Mouse (Mus musculus): Measurements from ENCODE around the gene Pak3. TPM values are rescaled to one million over a fixed set of nuclear protein-coding genes. Genes with fewer than 3 reads are reported as not detected.

Pak3 gene
- polyA plus RNA-seq, 1 experiment from 2014 or later: 58.9 TPM

- Histone ChIP-seq H3K4me1 (replicated peaks; ENCODE audit: control insufficient read depth, insufficient read depth, low read length) (no peaks in the 10 kb centered on the region), H3K27ac (ENCODE audit: low read depth, low read length) (0 out of 2 replicates have a peak overlapping the region, but pooled peaks have one; percentile 36), H3K36me3 (ENCODE audit: control insufficient read depth, insufficient read depth, low read length) (no peaks in the 10 kb centered on the region), H3K9me3 (ENCODE audit: control insufficient read depth, low read length) (no peaks in the 10 kb centered on the region), H3K4me3 (ENCODE audit: low read depth, low read length) (no peak overlapping the region), H3K27me3 (ENCODE audit: control insufficient read depth, insufficient read depth, low read length) (0 out of 2 replicates have a peak, but pooled peaks cover 2% of the 10 kb centered on the region), H3K9ac (ENCODE audit: low read depth, low read length) (no peak overlapping the region), H3K4me2 (replicated peaks; ENCODE audit: low read depth, low read length) (no peak overlapping the region)
- DNase-seq (ENCODE audit: low spot score) (no peak), ATAC-seq (ENCODE audit: low FRiP score) (no peak; the same call in 1 of the 2 replicates)
- 44% methylated on average over 2 of the region's 2 CpGs for WGBS
Measured at GRCm38 (mm10) chrX:143643936-143644335, 125.5 kb downstream of the Pak3 start.

GRCm38 (mm10) chrX:143644807-143645206 is 126.4 kb downstream of the Pak3 start:
- Histone ChIP-seq H3K36me3 (ENCODE audit: control insufficient read depth, insufficient read depth, low read length) (no peaks in the 10 kb centered on the region), H3K4me2 (replicated peaks; ENCODE audit: low read depth, low read length) (no peak overlapping the region), H3K9ac (ENCODE audit: low read depth, low read length) (no peak overlapping the region), H3K4me1 (replicated peaks; ENCODE audit: control insufficient read depth, insufficient read depth, low read length) (no peaks in the 10 kb centered on the region), H3K27me3 (ENCODE audit: control insufficient read depth, insufficient read depth, low read length) (0 out of 2 replicates have a peak, but pooled peaks cover 2% of the 10 kb centered on the region), H3K27ac (ENCODE audit: low read depth, low read length) (no peak overlapping the region), H3K4me3 (ENCODE audit: low read depth, low read length) (no peak overlapping the region), H3K9me3 (ENCODE audit: control insufficient read depth, low read length) (no peaks in the 10 kb centered on the region)
- WGBS: 37% methylated on average over 1 of the region's 1 CpGs
- DNase-seq (ENCODE audit: low spot score): no peak
- ATAC-seq (ENCODE audit: low FRiP score): peak; percentile 59; the same call in 1 of the 2 replicates

GRCm38 (mm10) chrX:143654308-143655176 is 136.2 kb downstream of the Pak3 start:
- Histone ChIP-seq H3K4me2 (replicated peaks; ENCODE audit: low read depth, low read length) (no peak overlapping the region), H3K27ac (ENCODE audit: low read depth, low read length) (0 out of 2 replicates have a peak overlapping the region, but pooled peaks have one; percentile 11), H3K27me3 (ENCODE audit: control insufficient read depth, insufficient read depth, low read length) (peaks cover 2% of the 10 kb centered on the region; the same call in 1 of the 2 replicates)

GRCm38 (mm10) chrX:143655177-143655492 is 136.7 kb downstream of the Pak3 start:
- Histone ChIP-seq H3K9me3 (ENCODE audit: control insufficient read depth, low read length) (no peaks in the 10 kb centered on the region), H3K4me3 (ENCODE audit: low read depth, low read length) (no peak overlapping the region), H3K27ac (ENCODE audit: low read depth, low read length) (0 out of 2 replicates have a peak overlapping the region, but pooled peaks have one; percentile 10), H3K36me3 (ENCODE audit: control insufficient read depth, insufficient read depth, low read length) (no peaks in the 10 kb centered on the region), H3K27me3 (ENCODE audit: control insufficient read depth, insufficient read depth, low read length) (peaks cover 2% of the 10 kb centered on the region; the same call in 1 of the 2 replicates), H3K9ac (ENCODE audit: low read depth, low read length) (no peak overlapping the region), H3K4me2 (replicated peaks; ENCODE audit: low read depth, low read length) (no peak overlapping the region), H3K4me1 (replicated peaks; ENCODE audit: control insufficient read depth, insufficient read depth, low read length) (no peaks in the 10 kb centered on the region)
- 25% methylated on average over 3 of the region's 3 CpGs for WGBS
- DNase-seq (ENCODE audit: low spot score) (no peak), ATAC-seq (ENCODE audit: low FRiP score) (peak; percentile 66; the same call in 1 of the 2 replicates)

More at GRCm38 (mm10) chrX:143654308-143655176, 136.2 kb downstream of the Pak3 start:
- no peak overlapping the region for H3K9ac ChIP-seq (ENCODE audit: low read depth, low read length)
- ATAC-seq (ENCODE audit: low FRiP score): peak; percentile 89
- WGBS: 21% methylated on average over 9 of the region's 9 CpGs
- H3K4me1 ChIP-seq (replicated peaks; ENCODE audit: control insufficient read depth, insufficient read depth, low read length): no peaks in the 10 kb centered on the region
- no peak overlapping the region for H3K4me3 ChIP-seq (ENCODE audit: low read depth, low read length)
- H3K36me3 ChIP-seq (ENCODE audit: control insufficient read depth, insufficient read depth, low read length): no peaks in the 10 kb centered on the region
- no peaks in the 10 kb centered on the region for H3K9me3 ChIP-seq (ENCODE audit: control insufficient read depth, low read length)
- peak; percentile 35 for DNase-seq (ENCODE audit: low spot score)

- Histone ChIP-seq H3K27me3 (ENCODE audit: control insufficient read depth, insufficient read depth, low read length) (no peaks in the 10 kb centered on the region), H3K27ac (ENCODE audit: low read depth, low read length) (peak overlapping the region; percentile 36; the same call in 1 of the 2 replicates)
- WGBS: 23% methylated on average over 22 of the region's 28 CpGs
Measured at GRCm38 (mm10) chrX:143664221-143665150, 146.1 kb downstream of the Pak3 start.

GRCm38 (mm10) chrX:143665771-143666170 is 147.4 kb downstream of the Pak3 start:
- DNase-seq (ENCODE audit: low spot score): no peak
- no peaks in the 10 kb centered on the region for H3K27me3 ChIP-seq (ENCODE audit: control insufficient read depth, insufficient read depth, low read length)

More at GRCm38 (mm10) chrX:143664221-143665150, 146.1 kb downstream of the Pak3 start:
- peak; percentile 69 for DNase-seq (ENCODE audit: low spot score)
- Histone ChIP-seq H3K36me3 (ENCODE audit: control insufficient read depth, insufficient read depth, low read length) (no peaks in the 10 kb centered on the region), H3K9me3 (ENCODE audit: control insufficient read depth, low read length) (no peaks in the 10 kb centered on the region), H3K4me3 (ENCODE audit: low read depth, low read length) (peak overlapping the region; percentile 45), H3K9ac (ENCODE audit: low read depth, low read length) (peak overlapping the region; percentile 56), H3K4me1 (replicated peaks; ENCODE audit: control insufficient read depth, insufficient read depth, low read length) (no peaks in the 10 kb centered on the region), H3K4me2 (replicated peaks; ENCODE audit: low read depth, low read length) (peak overlapping the region; percentile 56)
- peak; percentile 98 for ATAC-seq (ENCODE audit: low FRiP score)

GRCm38 (mm10) chrX:143666991-143667390 is 148.6 kb downstream of the Pak3 start:
- no peaks in the 10 kb centered on the region for H3K4me1 ChIP-seq (replicated peaks; ENCODE audit: control insufficient read depth, insufficient read depth, low read length)
- 40% methylated on average over 4 of the region's 4 CpGs for WGBS
- H3K9me3 ChIP-seq (ENCODE audit: control insufficient read depth, low read length): no peaks in the 10 kb centered on the region
- DNase-seq (ENCODE audit: low spot score) (peak; percentile 31), ATAC-seq (ENCODE audit: low FRiP score) (no peak)
- no peak overlapping the region for H3K4me2 ChIP-seq (replicated peaks; ENCODE audit: low read depth, low read length)
- no peak overlapping the region for H3K4me3 ChIP-seq (ENCODE audit: low read depth, low read length)
- no peak overlapping the region for H3K27ac ChIP-seq (ENCODE audit: low read depth, low read length)
- no peaks in the 10 kb centered on the region for H3K36me3 ChIP-seq (ENCODE audit: control insufficient read depth, insufficient read depth, low read length)
- H3K9ac ChIP-seq (ENCODE audit: low read depth, low read length): no peak overlapping the region
- H3K27me3 ChIP-seq (ENCODE audit: control insufficient read depth, insufficient read depth, low read length): no peaks in the 10 kb centered on the region

More at GRCm38 (mm10) chrX:143665771-143666170, 147.4 kb downstream of the Pak3 start:
- no peaks in the 10 kb centered on the region for H3K9me3 ChIP-seq (ENCODE audit: control insufficient read depth, low read length)
- H3K9ac ChIP-seq (ENCODE audit: low read depth, low read length): no peak overlapping the region
- H3K4me3 ChIP-seq (ENCODE audit: low read depth, low read length): no peak overlapping the region
- H3K4me2 ChIP-seq (replicated peaks; ENCODE audit: low read depth, low read length): 0 out of 2 replicates have a peak overlapping the region, but pooled peaks have one; percentile 56
- no peak overlapping the region for H3K27ac ChIP-seq (ENCODE audit: low read depth, low read length)
- no peaks in the 10 kb centered on the region for H3K36me3 ChIP-seq (ENCODE audit: control insufficient read depth, insufficient read depth, low read length)
- 74% methylated on average over 2 of the region's 2 CpGs for WGBS
- H3K4me1 ChIP-seq (replicated peaks; ENCODE audit: control insufficient read depth, insufficient read depth, low read length): no peaks in the 10 kb centered on the region
- ATAC-seq (ENCODE audit: low FRiP score): no peak

- no peak overlapping the region for H3K27ac ChIP-seq (ENCODE audit: low read depth, low read length)
- H3K27me3 ChIP-seq (ENCODE audit: control insufficient read depth, insufficient read depth, low read length): no peaks in the 10 kb centered on the region
- no peak overlapping the region for H3K4me3 ChIP-seq (ENCODE audit: low read depth, low read length)
- WGBS: 50% methylated on average over 3 of the region's 3 CpGs
- DNase-seq (ENCODE audit: low spot score) (peak; percentile 73), ATAC-seq (ENCODE audit: low FRiP score) (no peak)
- no peak overlapping the region for H3K4me2 ChIP-seq (replicated peaks; ENCODE audit: low read depth, low read length)
- no peak overlapping the region for H3K9ac ChIP-seq (ENCODE audit: low read depth, low read length)
- H3K4me1 ChIP-seq (replicated peaks; ENCODE audit: control insufficient read depth, insufficient read depth, low read length): no peaks in the 10 kb centered on the region
- no peaks in the 10 kb centered on the region for H3K9me3 ChIP-seq (ENCODE audit: control insufficient read depth, low read length)
- no peaks in the 10 kb centered on the region for H3K36me3 ChIP-seq (ENCODE audit: control insufficient read depth, insufficient read depth, low read length)
Measured at GRCm38 (mm10) chrX:143668242-143668641, 149.9 kb downstream of the Pak3 start.

All from hindbrain, embryonic 11.5 days (tissue).